Mouse (Mus musculus) myocyte (in vitro differentiated cells): ENCODE data around the gene Phf21a. TPM values are rescaled to one million over a fixed set of nuclear protein-coding genes. Genes with fewer than 3 reads are reported as not detected.

Experiments
- H3K27me3 ChIP-seq: one replicate; pipeline ENCODE4 v1.6.1; 2011; ENCODE audit not compliant: control insufficient read depth, insufficient read depth, insufficient read length
- H3K36me3 ChIP-seq: one replicate; pipeline ENCODE4 v1.6.1; 2011; ENCODE audit not compliant: control insufficient read depth, insufficient read depth
- H3K4me2 ChIP-seq: one replicate; pipeline ENCODE4 v1.6.1; 2011; ENCODE audit warnings: low read depth, control low read depth
- H3K4me3 ChIP-seq: one replicate; pipeline ENCODE4 v1.5.1; 2011; ENCODE audit warnings: mild to moderate bottlenecking, control low read depth, moderate library complexity
- H3K79me2 ChIP-seq: one replicate; pipeline ENCODE4 v1.6.1; 2011; ENCODE audit not compliant: control insufficient read depth, insufficient read depth
- H3ac ChIP-seq: one replicate; pipeline ENCODE4 v1.6.1; 2011; ENCODE audit not compliant: control insufficient read depth, insufficient read length
- CEBPB ChIP-seq: IDR thresholded peaks from 2 replicates; pipeline ENCODE4 v1.6.1; 2011; ENCODE audit warnings: mild to moderate bottlenecking, moderate library complexity; ENCODE audit not compliant: poor library complexity, insufficient read depth, severe bottlenecking
- E2F4 ChIP-seq: IDR thresholded peaks from one replicate; pipeline ENCODE4 v1.6.1; 2011; ENCODE audit warnings: mild to moderate bottlenecking, control low read depth, moderate library complexity; ENCODE audit not compliant: insufficient read depth
- MAX ChIP-seq: IDR thresholded peaks from one replicate; pipeline ENCODE4 v1.6.1; 2011; ENCODE audit warnings: low read depth, mild to moderate bottlenecking, control low read depth
- MYOD1 ChIP-seq, 3 experiments: IDR thresholded peaks; one replicate each; pipeline ENCODE4 v1.6.1; 2011; ENCODE audit warnings: control low read depth in 2 of 3, low read depth in 2 of 3, mild to moderate bottlenecking in 2 of 3, moderate library complexity in 1 of 3; ENCODE audit not compliant: insufficient read length in 2 of 3, control insufficient read depth in 1 of 3
- MYOG ChIP-seq, 3 experiments: IDR thresholded peaks; one replicate each; pipeline ENCODE4 v1.6.1; 2011; ENCODE audit warnings: control low read depth in 2 of 3, low read depth in 2 of 3, mild to moderate bottlenecking in 2 of 3; ENCODE audit not compliant: insufficient read length in 2 of 3, control insufficient read depth in 1 of 3, insufficient read depth in 1 of 3
- POLR2A ChIP-seq: IDR thresholded peaks from one replicate; pipeline ENCODE4 v1.6.1; 2011; ENCODE audit warnings: low read depth, mild to moderate bottlenecking, control low read depth, moderate library complexity; ENCODE audit not compliant: insufficient read length
- POLR2AphosphoS2 ChIP-seq: IDR thresholded peaks from one replicate; pipeline ENCODE4 v1.6.1; 2011; ENCODE audit warnings: low read depth, control low read depth; ENCODE audit not compliant: insufficient read length
- REST ChIP-seq: IDR thresholded peaks from one replicate; pipeline ENCODE4 v1.6.1; 2011; ENCODE audit warnings: mild to moderate bottlenecking, control low read depth, moderate library complexity; ENCODE audit not compliant: insufficient read depth, insufficient read length
- SRF ChIP-seq: IDR thresholded peaks from one replicate; pipeline ENCODE4 v1.6.1; 2011; ENCODE audit warnings: low read depth; ENCODE audit not compliant: control insufficient read depth, insufficient read length
- TCF12 ChIP-seq: IDR thresholded peaks from one replicate; pipeline ENCODE4 v1.6.1; 2011; ENCODE audit warnings: mild to moderate bottlenecking, control low read depth; ENCODE audit not compliant: poor library complexity, insufficient read depth, severe bottlenecking
- TCF3 ChIP-seq: IDR thresholded peaks from one replicate; pipeline ENCODE4 v1.6.1; 2011; ENCODE audit warnings: low read depth, control low read depth; ENCODE audit not compliant: insufficient read length
- USF1 ChIP-seq: IDR thresholded peaks from one replicate; pipeline ENCODE4 v1.6.1; 2011; ENCODE audit warnings: low read depth, mild to moderate bottlenecking, control low read depth, moderate library complexity
- polyA plus RNA-seq: library from polyadenylated mRNA; unstranded; fragments of >200 nt; fragmentation: generic; extraction: Trizol; gene quantifications from one replicate; pipeline ENCODE4 v1.2.1, GENCODE M21; 2012; ENCODE audit warnings: missing spikeins

Phf21a gene
- polyA plus RNA-seq, 1 experiment, result 14.7 TPM

DNA sequence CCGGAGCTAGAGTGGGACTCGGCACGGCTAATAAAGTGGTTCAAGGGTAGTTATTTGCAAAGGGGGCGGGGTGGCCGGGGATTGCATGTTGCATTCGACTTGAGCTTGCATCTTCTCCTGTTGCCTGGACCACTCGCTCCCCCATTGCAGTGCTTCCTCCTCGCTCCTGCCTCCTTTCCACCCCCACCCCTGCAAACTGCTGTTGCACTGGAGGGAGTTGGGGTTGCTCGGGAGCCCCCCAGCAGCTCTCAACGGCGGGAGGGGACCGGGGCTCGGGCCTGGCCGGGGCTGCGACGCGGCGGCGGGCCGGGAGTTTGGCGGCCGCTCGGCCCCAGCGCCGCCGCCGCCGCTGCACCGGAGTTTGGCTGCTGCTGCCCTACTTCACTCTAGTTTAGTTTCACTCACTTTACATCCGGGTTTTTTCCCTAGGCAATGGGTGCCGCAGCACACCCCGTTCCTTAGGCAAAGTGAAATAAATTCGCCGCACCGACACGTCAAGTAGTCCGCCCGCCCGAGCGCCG lies 90.1 kb downstream of the Phf21a start:
- Histone ChIP-seq H3K4me2 (peak overlapping the region; percentile 71), H3K4me3 (peak overlapping the region; percentile 82), H3K36me3 (no peaks in the 10 kb centered on the region), H3K79me2 (peaks cover 28% of the 10 kb centered on the region), H3ac (peak overlapping the region; percentile 20), H3K27me3 (no peaks in the 10 kb centered on the region)
- TF ChIP-seq POLR2A, result peak; percentile 56
- TF ChIP-seq REST, result no peak
- peak; percentile 34 for TF ChIP-seq POLR2AphosphoS2
- no peak for TF ChIP-seq CEBPB

GRCm38 (mm10) chr2:92183613-92184076 lies 90.7 kb downstream of the Phf21a start:
- Histone ChIP-seq H3K4me2 (peak overlapping the region; percentile 70), H3K27me3 (no peaks in the 10 kb centered on the region), H3K36me3 (no peaks in the 10 kb centered on the region), H3K4me3 (peak overlapping the region; percentile 82), H3K79me2 (peaks cover 32% of the 10 kb centered on the region), H3ac (peak overlapping the region; percentile 20)
- TF ChIP-seq CEBPB (no peak), USF1 (no peak), TCF12 (no peak), MAX (no peak), MYOG (IDR thresholded peaks at IDR 0.05; ENCODE audit: control insufficient read depth in 1 of 3, insufficient read depth in 1 of 3, insufficient read length in 2 of 3, low read depth in 2 of 3) (peak in 1 of 3 experiments; percentile 37), REST (no peak), E2F4 (no peak), POLR2AphosphoS2 (peak; percentile 81), SRF (no peak), MYOD1 (IDR thresholded peaks at IDR 0.05; ENCODE audit: control insufficient read depth in 1 of 3, insufficient read length in 2 of 3, low read depth in 2 of 3) (peak in 1 of 3 experiments; percentile 33), POLR2A (peak; percentile 75), TCF3 (no peak)

GRCm38 (mm10) chr2:92184077-92184921 lies 91.4 kb downstream of the Phf21a start:
- peaks cover 38% of the 10 kb centered on the region for H3K79me2 ChIP-seq
- peak overlapping the region; percentile 20 for H3ac ChIP-seq
- no peaks in the 10 kb centered on the region for H3K27me3 ChIP-seq
- peak overlapping the region; percentile 82 for H3K4me3 ChIP-seq
- TF ChIP-seq REST (no peak), POLR2AphosphoS2 (peak; percentile 54), E2F4 (no peak), TCF12 (no peak), SRF (no peak), POLR2A (peak; percentile 47), MYOG (IDR thresholded peaks at IDR 0.05; ENCODE audit: control insufficient read depth in 1 of 3, insufficient read depth in 1 of 3, insufficient read length in 2 of 3, low read depth in 2 of 3) (peak in 1 of 3 experiments; percentile 10)
- peak overlapping the region; percentile 70 for H3K4me2 ChIP-seq
- no peaks in the 10 kb centered on the region for H3K36me3 ChIP-seq

DNA sequence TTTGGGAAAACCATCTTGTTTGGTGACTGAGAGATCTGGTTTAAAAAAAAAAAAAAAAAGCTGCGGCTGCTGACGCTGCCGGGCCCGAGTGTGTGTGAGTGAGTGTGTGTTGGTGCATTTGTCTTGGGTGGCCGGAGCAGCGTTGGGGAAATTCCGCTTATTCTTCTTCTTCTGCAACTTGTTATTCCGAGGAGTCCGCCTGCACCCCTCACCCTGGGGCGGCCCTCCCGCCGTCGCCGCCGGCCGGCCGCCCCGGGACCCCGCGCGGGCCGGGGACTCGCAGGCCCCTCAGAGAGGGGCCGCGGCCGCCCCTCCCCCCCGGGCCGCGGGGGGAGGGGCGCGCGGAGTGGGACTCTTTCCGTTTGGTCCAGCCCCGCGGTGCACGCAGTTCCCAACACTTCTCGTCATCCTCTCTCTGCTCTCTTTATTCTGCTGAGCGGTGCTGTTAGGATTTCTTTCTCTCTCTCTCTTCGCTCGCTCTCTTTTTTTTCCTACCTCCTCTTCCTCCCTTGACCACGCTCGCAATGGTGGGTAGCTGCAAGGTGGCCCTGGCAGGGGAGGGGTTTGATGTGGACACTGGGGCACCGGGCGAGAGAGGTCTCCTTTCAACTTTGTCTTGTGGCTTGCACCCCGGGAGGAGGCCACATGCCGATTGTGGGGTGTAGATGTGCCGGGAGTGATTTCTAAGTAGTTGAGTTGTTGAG lies 92.3 kb downstream of the Phf21a start:
- peak overlapping the region; percentile 82 for H3K4me3 ChIP-seq
- H3K27me3 ChIP-seq, result no peaks in the 10 kb centered on the region
- H3ac ChIP-seq, result peak overlapping the region; percentile 20
- no peaks in the 10 kb centered on the region for H3K36me3 ChIP-seq
- peaks cover 46% of the 10 kb centered on the region for H3K79me2 ChIP-seq
- TF ChIP-seq MYOD1 (IDR thresholded peaks at IDR 0.05; ENCODE audit: control insufficient read depth in 1 of 3, insufficient read length in 2 of 3, low read depth in 2 of 3), result no peak
- TF ChIP-seq MYOG (IDR thresholded peaks at IDR 0.05; ENCODE audit: control insufficient read depth in 1 of 3, insufficient read depth in 1 of 3, insufficient read length in 2 of 3, low read depth in 2 of 3), result no peak
- no peak for TF ChIP-seq MAX
- TF ChIP-seq TCF3, result no peak
- TF ChIP-seq E2F4, result no peak
- no peak for TF ChIP-seq SRF
- TF ChIP-seq CEBPB, result no peak
- TF ChIP-seq TCF12, result no peak
- no peak for TF ChIP-seq POLR2A
- TF ChIP-seq USF1, result no peak
- TF ChIP-seq REST, result no peak
- no peak for TF ChIP-seq POLR2AphosphoS2
- peak overlapping the region; percentile 96 for H3K4me2 ChIP-seq
